Mouse (Mus musculus) midbrain, embryonic 11.5 days (tissue): ENCODE measurements at regions not wholly inside any gene's neighbourhood (a gene's known extent, or its start where the extent isn't known, plus 50 kb on each side); places are given as distances from the start of the nearest gene placed in this dataset.

Source experiments
- ATAC-seq: fragments of 200-750 bp; cut with Nextera tagmentation; 2 replicates; pipeline ENCODE4 v1.8.0; 2017; ENCODE audit warnings: moderate TSS enrichment, moderate library complexity; ENCODE audit not compliant: low FRiP score
- DNase-seq: peaks from one replicate; pipeline ENCODE4 v3.0.0; 2015; ENCODE audit warnings: low spot score; ENCODE audit errors: missing footprints
- H3K27ac ChIP-seq: fragments of 300-500 bp; sonication (generic); 2 replicates; pipeline ENCODE4 v1.5.1; 2014; ENCODE audit warnings: low read depth, low read length
- H3K27me3 ChIP-seq: fragments of 300-500 bp; sonication (generic); 2 replicates; pipeline ENCODE4 v1.6.1; 2014; ENCODE audit warnings: mild to moderate bottlenecking, low read length, moderate library complexity, mixed read lengths; ENCODE audit not compliant: control insufficient read depth, insufficient read depth
- H3K36me3 ChIP-seq: fragments of 300-500 bp; sonication (generic); 2 replicates; pipeline ENCODE4 v1.6.1; 2014; ENCODE audit warnings: mild to moderate bottlenecking, low read length, moderate library complexity, mixed read lengths; ENCODE audit not compliant: control insufficient read depth, insufficient read depth
- H3K4me1 ChIP-seq: fragments of 300-500 bp; sonication (generic); 2 replicates; pipeline ENCODE4 v1.6.1; 2014; ENCODE audit warnings: low read length; ENCODE audit not compliant: control insufficient read depth, insufficient read depth
- H3K4me2 ChIP-seq: fragments of 300-500 bp; sonication (generic); 2 replicates; pipeline ENCODE4 v1.6.1; 2014; ENCODE audit warnings: mild to moderate bottlenecking, moderate library complexity
- H3K4me3 ChIP-seq: fragments of 300-500 bp; sonication (generic); 2 replicates; pipeline ENCODE4 v1.5.1; 2014; ENCODE audit warnings: low read depth, low read length
- H3K9ac ChIP-seq: fragments of 300-500 bp; sonication (generic); 2 replicates; pipeline ENCODE4 v1.6.1; 2014; ENCODE audit warnings: low read length
- H3K9me3 ChIP-seq: fragments of 300-500 bp; sonication (generic); 2 replicates; pipeline ENCODE4 v1.6.1; 2016; ENCODE audit warnings: low read length; ENCODE audit not compliant: control insufficient read depth
- WGBS: fragments of 180-500 bp; shearing (Covaris S2); extraction: QIAGEN DNeasy Blood & Tissue Kit; methylation state at CpG from one replicate; pipeline ENCODE4 v1.1.7; 2014; 5-methylcytosine and 5-hydroxymethylcytosine counted together

- DNase-seq = no peak
Observed at GRCm38 (mm10) chr13:37532596-37533170, 187.7 kb downstream of the Ly86 start.

GRCm38 (mm10) chr13:37533851-37534250 is 188.8 kb downstream of the Ly86 start:
- DNase-seq (no peak), ATAC-seq (no peak)
- Histone ChIP-seq H3K4me3 (no peak overlapping the region), H3K4me1 (no peaks in the 10 kb centered on the region), H3K27me3 (no peaks in the 10 kb centered on the region), H3K27ac (no peak overlapping the region), H3K9ac (no peak overlapping the region), H3K36me3 (no peaks in the 10 kb centered on the region), H3K4me2 (no peak overlapping the region), H3K9me3 (no peaks in the 10 kb centered on the region)
- 88% methylated on average over 4 of the region's 4 CpGs for WGBS

More at GRCm38 (mm10) chr13:37532596-37533170, 187.7 kb downstream of the Ly86 start:
- Histone ChIP-seq H3K9ac (no peak overlapping the region), H3K27me3 (no peaks in the 10 kb centered on the region), H3K9me3 (no peaks in the 10 kb centered on the region), H3K36me3 (no peaks in the 10 kb centered on the region), H3K27ac (no peak overlapping the region), H3K4me3 (no peak overlapping the region), H3K4me1 (no peaks in the 10 kb centered on the region), H3K4me2 (no peak overlapping the region)
- no peak for ATAC-seq
- WGBS = 71% methylated on average over 7 of the region's 7 CpGs

- ATAC-seq (no peak), DNase-seq (no peak)
- Histone ChIP-seq H3K36me3 (no peaks in the 10 kb centered on the region), H3K4me1 (peaks cover 2% of the 10 kb centered on the region; the same call in 1 of the 2 replicates), H3K4me3 (no peak overlapping the region), H3K27me3 (no peaks in the 10 kb centered on the region), H3K27ac (no peak overlapping the region), H3K9me3 (no peaks in the 10 kb centered on the region), H3K4me2 (no peak overlapping the region), H3K9ac (no peak overlapping the region)
- WGBS = 81% methylated on average over 6 of the region's 6 CpGs
Observed at GRCm38 (mm10) chr13:37537330-37537729, 192.3 kb downstream of the Ly86 start.

GRCm38 (mm10) chr13:37537793-37538192 is 192.8 kb downstream of the Ly86 start:
- Histone ChIP-seq H3K27me3 (no peaks in the 10 kb centered on the region), H3K4me1 (peaks cover 2% of the 10 kb centered on the region; the same call in 1 of the 2 replicates), H3K4me3 (no peak overlapping the region), H3K9ac (no peak overlapping the region), H3K27ac (no peak overlapping the region), H3K36me3 (no peaks in the 10 kb centered on the region), H3K4me2 (no peak overlapping the region), H3K9me3 (no peaks in the 10 kb centered on the region)
- 78% methylated on average over 6 of the region's 6 CpGs for WGBS
- DNase-seq (no peak), ATAC-seq (no peak)

GRCm38 (mm10) chr13:37540980-37541531 is 196.0 kb downstream of the Ly86 start:
- DNase-seq (no peak), ATAC-seq (no peak)
- no peaks in the 10 kb centered on the region for H3K27me3 ChIP-seq
- 19% methylated on average over 4 of the region's 5 CpGs for WGBS
- H3K9ac ChIP-seq = no peak overlapping the region
- peaks cover 2% of the 10 kb centered on the region; the same call in 1 of the 2 replicates for H3K4me1 ChIP-seq
- no peak overlapping the region for H3K4me2 ChIP-seq
- H3K36me3 ChIP-seq = no peaks in the 10 kb centered on the region
- H3K27ac ChIP-seq = no peak overlapping the region
- no peak overlapping the region for H3K4me3 ChIP-seq
- no peaks in the 10 kb centered on the region for H3K9me3 ChIP-seq

GRCm38 (mm10) chr13:37541674-37542073 is 196.7 kb downstream of the Ly86 start:
- no peak overlapping the region for H3K27ac ChIP-seq
- no peaks in the 10 kb centered on the region for H3K9me3 ChIP-seq
- H3K4me3 ChIP-seq = no peak overlapping the region
- no peaks in the 10 kb centered on the region for H3K36me3 ChIP-seq
- DNase-seq (peak; percentile 91), ATAC-seq (peak; percentile 27; the same call in 1 of the 2 replicates)
- no peaks in the 10 kb centered on the region for H3K27me3 ChIP-seq
- WGBS = 10% methylated on average over 6 of the region's 6 CpGs
- H3K4me1 ChIP-seq = peaks cover 2% of the 10 kb centered on the region; the same call in 1 of the 2 replicates
- no peak overlapping the region for H3K9ac ChIP-seq
- no peak overlapping the region for H3K4me2 ChIP-seq

- H3K4me1 ChIP-seq = peaks cover 2% of the 10 kb centered on the region; the same call in 1 of the 2 replicates
- no peak overlapping the region for H3K27ac ChIP-seq
- H3K36me3 ChIP-seq = no peaks in the 10 kb centered on the region
- no peak overlapping the region for H3K4me3 ChIP-seq
- H3K27me3 ChIP-seq = no peaks in the 10 kb centered on the region
- H3K9ac ChIP-seq = no peak overlapping the region
- H3K9me3 ChIP-seq = no peaks in the 10 kb centered on the region
- DNase-seq (no peak), ATAC-seq (no peak)
- WGBS = 92% methylated on average over 13 of the region's 13 CpGs
- no peak overlapping the region for H3K4me2 ChIP-seq
Observed at GRCm38 (mm10) chr13:37542744-37543196, 197.8 kb downstream of the Ly86 start.

- Histone ChIP-seq H3K36me3 (no peaks in the 10 kb centered on the region), H3K4me2 (no peak overlapping the region), H3K27me3 (no peaks in the 10 kb centered on the region), H3K9ac (no peak overlapping the region), H3K4me3 (no peak overlapping the region), H3K4me1 (peaks cover 2% of the 10 kb centered on the region; the same call in 1 of the 2 replicates), H3K9me3 (no peaks in the 10 kb centered on the region), H3K27ac (no peak overlapping the region)
- no peak for ATAC-seq
- DNase-seq = no peak
- WGBS = 85% methylated on average over 3 of the region's 3 CpGs
Observed at GRCm38 (mm10) chr13:37543788-37544187, 198.8 kb downstream of the Ly86 start.

- ATAC-seq (no peak), DNase-seq (no peak)
- Histone ChIP-seq H3K4me2 (no peak overlapping the region), H3K27ac (no peak overlapping the region), H3K9me3 (no peaks in the 10 kb centered on the region), H3K27me3 (no peaks in the 10 kb centered on the region), H3K36me3 (no peaks in the 10 kb centered on the region), H3K4me1 (peaks cover 2% of the 10 kb centered on the region; the same call in 1 of the 2 replicates), H3K4me3 (no peak overlapping the region), H3K9ac (no peak overlapping the region)
- 91% methylated on average over 2 of the region's 2 CpGs for WGBS
Observed at GRCm38 (mm10) chr13:37544696-37545095, 199.7 kb downstream of the Ly86 start.
